Mouse (Mus musculus) liver, adult 2 months (tissue): ENCODE data around the gene Vmn2r100.

ENCODE experiments used
- CTCF ChIP-seq: fragments of 200-500 bp; IDR thresholded peaks from 2 replicates; pipeline ENCODE4 v1.5.1; 2011; ENCODE audit warnings: low read depth, low read length, control low read depth
- POLR2A ChIP-seq: fragments of 200-500 bp; IDR thresholded peaks from 2 replicates; pipeline ENCODE4 v1.6.1; 2011; ENCODE audit warnings: low read length, control low read depth; ENCODE audit not compliant: insufficient read depth; ENCODE audit errors: extremely low read depth

- TF ChIP-seq CTCF, result no peak
- no peak for TF ChIP-seq POLR2A
Observed at GRCm38 (mm10) chr17:19482866-19483265, 21.7 kb upstream of the Vmn2r100 start.
